Mouse (Mus musculus) liver, embryonic 15.5 days (tissue): ENCODE data around the gene Msi2. TPM values are rescaled to one million over a fixed set of nuclear protein-coding genes. Genes with fewer than 3 reads are reported as not detected.

ENCODE experiments used
- ATAC-seq: fragments of 200-750 bp; cut with Nextera tagmentation; 2 replicates; pipeline ENCODE4 v1.8.0; 2017; ENCODE audit warnings: moderate number of reproducible peaks, mild to moderate bottlenecking, moderate library complexity; ENCODE audit not compliant: insufficient read depth
- H3K27ac ChIP-seq: fragments of 300-500 bp; sonication (generic); replicated peaks from 2 replicates; pipeline ENCODE4 v1.5.1; 2015; ENCODE audit warnings: mild to moderate bottlenecking, inconsistent platforms
- H3K27me3 ChIP-seq: fragments of 300-500 bp; sonication (generic); 2 replicates; pipeline ENCODE4 v1.6.1; 2015; ENCODE audit warnings: mild to moderate bottlenecking, inconsistent platforms
- H3K36me3 ChIP-seq: fragments of 300-500 bp; sonication (generic); replicated peaks from 2 replicates; pipeline ENCODE4 v1.6.1; 2015; ENCODE audit warnings: moderate library complexity, mild to moderate bottlenecking, inconsistent platforms
- H3K4me1 ChIP-seq: fragments of 300-500 bp; sonication (generic); replicated peaks from 2 replicates; pipeline ENCODE4 v1.6.1; 2015; ENCODE audit warnings: inconsistent platforms
- H3K4me2 ChIP-seq: fragments of 300-500 bp; sonication (generic); 2 replicates; pipeline ENCODE4 v1.6.1; 2015; ENCODE audit warnings: moderate library complexity, mild to moderate bottlenecking, inconsistent platforms
- H3K4me3 ChIP-seq: fragments of 300-500 bp; sonication (generic); replicated peaks from 2 replicates; pipeline ENCODE4 v1.5.1; 2015; ENCODE audit warnings: mild to moderate bottlenecking, inconsistent platforms
- H3K9ac ChIP-seq: fragments of 300-500 bp; sonication (generic); 2 replicates; pipeline ENCODE4 v1.6.1; 2015; ENCODE audit warnings: moderate library complexity, mild to moderate bottlenecking, inconsistent platforms
- H3K9me3 ChIP-seq: fragments of 300-500 bp; sonication (generic); replicated peaks from 2 replicates; pipeline ENCODE4 v1.6.1; 2016; ENCODE audit warnings: inconsistent platforms
- WGBS: fragments of 180-500 bp; shearing (Covaris S2); methylation state at CpG from one replicate; pipeline ENCODE4 v1.1.7; 2015; ENCODE audit warnings: mixed read lengths; ENCODE audit not compliant: insufficient replicate concordance; 5-methylcytosine and 5-hydroxymethylcytosine counted together
- polyA plus RNA-seq: library from polyadenylated mRNA; unstranded; fragments of >200 nt; fragmentation: Nextera tagmentation; extraction: Ambion mirVana; gene quantifications from 2 replicates; pipeline ENCODE4 v1.2.1, GENCODE M21; 2015

Gene Msi2
- polyA plus RNA-seq, 1 experiment from 2014 or later = 3.1 TPM

DNA sequence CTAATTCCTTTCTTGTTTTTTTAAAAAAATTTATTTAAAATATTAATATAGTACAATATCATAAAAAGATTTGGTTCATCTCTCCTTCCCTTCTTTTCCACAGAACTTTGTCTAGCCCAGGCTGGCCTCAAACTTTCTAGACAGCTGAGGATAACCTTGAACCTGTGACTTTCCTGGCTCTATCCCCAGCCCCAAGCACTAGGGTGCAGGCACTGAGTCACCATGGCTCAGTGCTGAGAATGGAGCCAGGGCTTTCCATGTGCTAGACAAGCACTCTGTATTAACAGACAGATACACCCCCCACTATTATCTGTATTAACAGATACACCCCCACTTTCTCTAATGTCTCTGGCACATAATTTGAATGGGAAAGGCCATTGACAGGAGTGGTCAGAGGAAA, 249.3 kb downstream of the Msi2 start:
- Histone ChIP-seq H3K4me3 (no peak overlapping the region), H3K27me3 (no peaks in the 10 kb centered on the region)
- ATAC-seq = no peak

DNA sequence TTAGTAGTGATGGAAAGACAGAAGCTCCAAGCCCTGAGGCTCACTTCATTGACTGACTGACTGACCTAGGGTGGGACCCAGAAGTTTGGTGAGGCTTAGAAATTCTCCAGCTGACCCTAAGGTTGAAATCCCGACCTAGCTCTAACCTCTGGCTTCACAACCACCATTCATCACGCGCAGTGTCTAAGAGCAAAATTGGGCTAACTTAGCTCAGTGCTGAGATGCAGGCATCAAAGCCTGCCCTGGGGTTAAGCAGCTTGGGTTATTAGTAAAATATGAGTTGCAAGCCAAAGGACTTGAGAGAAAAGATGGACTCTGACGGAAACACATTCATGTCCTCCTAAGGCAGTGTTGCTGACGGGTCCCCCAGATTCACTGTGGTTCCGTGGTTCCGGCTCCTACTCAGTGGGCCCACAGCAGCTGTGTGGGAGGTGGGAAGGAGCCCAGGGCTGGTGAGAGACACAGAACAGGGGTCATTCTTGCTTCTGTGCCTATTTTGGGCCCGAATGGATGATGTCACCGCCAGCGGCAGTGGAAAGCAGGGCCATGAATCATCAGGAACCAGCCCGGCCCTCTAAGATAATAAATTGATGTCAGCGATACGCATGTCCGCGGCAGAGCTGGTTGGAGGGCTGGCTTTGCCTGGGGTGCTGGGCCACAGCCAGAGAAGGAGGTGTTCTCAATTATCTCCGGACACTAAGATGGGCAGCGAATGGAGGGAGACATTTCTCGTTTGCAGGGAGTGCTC, 250.6 kb downstream of the Msi2 start:
- 57% methylated on average over 18 of the region's 18 CpGs for WGBS
- H3K27ac ChIP-seq = no peak overlapping the region
- no peaks in the 10 kb centered on the region; the same call in 1 of the 2 replicates for H3K4me1 ChIP-seq
- H3K9me3 ChIP-seq = no peaks in the 10 kb centered on the region
- H3K4me3 ChIP-seq = no peak overlapping the region
- no peak for ATAC-seq
- no peak overlapping the region for H3K9ac ChIP-seq
- no peak overlapping the region for H3K4me2 ChIP-seq
- H3K27me3 ChIP-seq = no peaks in the 10 kb centered on the region
- H3K36me3 ChIP-seq = no peaks in the 10 kb centered on the region; the same call in 1 of the 2 replicates

More for the DNA sequence above, 249.3 kb downstream of the Msi2 start:
- Histone ChIP-seq H3K9me3 (no peaks in the 10 kb centered on the region), H3K4me2 (no peak overlapping the region), H3K36me3 (no peaks in the 10 kb centered on the region; the same call in 1 of the 2 replicates), H3K9ac (no peak overlapping the region), H3K27ac (no peak overlapping the region), H3K4me1 (no peaks in the 10 kb centered on the region; the same call in 1 of the 2 replicates)

DNA sequence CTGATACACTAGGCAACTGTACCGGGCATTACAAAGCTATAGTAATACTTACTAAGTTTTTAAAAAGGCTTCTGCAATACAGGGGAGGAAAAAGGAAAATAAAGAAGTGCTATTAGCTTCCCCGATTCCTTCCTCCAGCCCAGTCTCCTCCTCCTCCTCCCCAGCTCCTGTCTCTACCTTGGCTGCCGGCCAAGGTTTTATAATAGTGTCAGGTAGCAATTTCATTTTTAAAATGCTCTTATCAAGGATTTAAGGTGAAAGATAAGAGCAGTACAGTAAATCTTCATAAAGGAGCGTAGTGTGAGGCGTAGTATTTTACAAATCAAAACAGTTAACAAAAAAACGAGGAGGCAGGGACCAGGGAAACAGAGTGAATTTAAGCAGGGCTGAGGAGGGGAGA, 254.4 kb downstream of the Msi2 start:
- H3K9me3 ChIP-seq = no peaks in the 10 kb centered on the region
- no peaks in the 10 kb centered on the region for H3K4me1 ChIP-seq
- H3K27ac ChIP-seq = no peak overlapping the region
- no peaks in the 10 kb centered on the region for H3K27me3 ChIP-seq
- no peak for ATAC-seq
- WGBS = 79% methylated on average over 6 of the region's 6 CpGs
- no peak overlapping the region for H3K4me3 ChIP-seq
- H3K4me2 ChIP-seq = no peak overlapping the region
- H3K36me3 ChIP-seq = no peaks in the 10 kb centered on the region
- H3K9ac ChIP-seq = no peak overlapping the region

DNA sequence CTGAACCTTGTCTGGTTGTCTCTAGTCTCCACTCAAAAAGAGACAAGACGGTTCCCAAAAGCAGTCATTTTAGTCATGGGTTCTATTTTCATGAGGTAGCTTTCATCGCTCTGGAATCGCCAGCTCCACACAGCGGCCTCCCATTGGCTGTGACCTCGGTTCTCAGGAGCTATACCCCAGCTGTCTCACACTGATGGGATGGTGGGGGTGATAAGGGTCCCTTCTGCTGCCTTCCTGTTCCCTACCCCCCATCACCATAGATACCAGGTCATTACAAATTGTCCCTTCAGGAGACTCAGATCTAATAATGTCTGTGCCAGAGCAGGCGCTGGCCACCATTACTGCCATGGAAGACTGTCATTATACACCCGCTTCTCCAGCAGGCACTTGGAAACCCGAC, 255.5 kb downstream of the Msi2 start:
- WGBS = 78% methylated on average over 8 of the region's 8 CpGs
- Histone ChIP-seq H3K27me3 (no peaks in the 10 kb centered on the region), H3K4me2 (no peak overlapping the region), H3K36me3 (no peaks in the 10 kb centered on the region), H3K4me1 (no peaks in the 10 kb centered on the region), H3K9me3 (no peaks in the 10 kb centered on the region), H3K4me3 (no peak overlapping the region), H3K9ac (no peak overlapping the region), H3K27ac (no peak overlapping the region)
- no peak for ATAC-seq

DNA sequence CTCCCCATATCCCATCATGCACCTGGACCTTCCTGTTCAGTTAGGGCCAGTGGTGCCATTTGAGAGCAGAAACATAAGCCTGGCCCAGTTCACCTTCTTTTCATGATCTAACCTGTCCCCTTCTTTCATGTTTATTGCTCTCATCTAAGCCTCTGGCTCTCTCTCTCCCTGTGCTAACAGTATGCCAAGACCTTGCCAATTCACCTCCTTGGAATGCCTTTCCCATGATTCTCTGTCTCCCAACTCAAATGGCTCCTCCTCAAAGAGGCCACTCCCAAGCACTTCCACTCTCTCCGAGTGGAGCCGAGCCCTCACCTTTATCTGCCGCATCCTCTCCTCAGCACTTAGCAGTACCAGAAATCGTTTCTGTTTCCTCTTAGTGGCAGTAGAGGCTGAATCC, 256.7 kb downstream of the Msi2 start:
- Histone ChIP-seq H3K4me1 (no peaks in the 10 kb centered on the region), H3K9ac (no peak overlapping the region), H3K27ac (no peak overlapping the region), H3K9me3 (no peaks in the 10 kb centered on the region), H3K4me2 (no peak overlapping the region), H3K27me3 (no peaks in the 10 kb centered on the region), H3K36me3 (no peaks in the 10 kb centered on the region), H3K4me3 (no peak overlapping the region)
- no peak for ATAC-seq
- WGBS = 79% methylated on average over 4 of the region's 4 CpGs

DNA sequence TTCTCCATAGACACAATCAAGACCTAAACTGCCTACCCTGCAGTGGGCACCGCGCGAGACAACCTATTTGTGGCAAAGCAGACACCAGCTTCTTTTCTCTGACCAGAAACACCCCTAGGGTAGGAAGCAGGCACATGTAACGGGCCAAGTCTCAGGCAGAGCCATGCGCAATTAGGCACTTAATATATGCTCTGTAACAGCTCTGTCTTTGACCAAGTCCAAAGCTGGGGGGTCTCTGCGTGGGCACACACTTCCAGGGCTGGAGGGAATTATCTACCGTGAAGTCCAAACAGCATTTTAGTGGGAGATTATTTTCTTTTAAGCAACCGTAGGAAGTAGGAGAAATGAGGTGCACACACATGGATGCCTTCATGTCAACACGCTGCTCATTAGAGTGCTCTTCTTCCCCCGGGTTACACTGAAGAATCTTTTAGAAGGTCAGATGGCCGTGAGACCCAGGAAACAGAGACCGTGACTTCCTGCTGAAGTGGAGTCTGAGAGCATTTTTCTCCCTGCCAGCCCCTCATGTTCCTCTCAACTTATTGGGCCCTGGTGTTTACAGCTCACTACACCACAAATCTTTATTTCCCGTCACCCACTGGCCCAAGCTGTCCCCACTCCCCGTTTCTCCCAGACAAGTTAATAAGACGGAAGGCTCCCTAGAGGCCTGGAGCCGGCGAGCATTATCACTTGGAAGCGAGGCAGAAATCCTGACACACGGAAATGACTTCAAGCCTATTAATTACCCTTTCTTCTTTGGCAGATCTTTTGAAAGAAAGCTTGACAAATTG, 258.2 kb downstream of the Msi2 start:
- Histone ChIP-seq H3K4me2 (no peak overlapping the region), H3K9me3 (no peaks in the 10 kb centered on the region), H3K4me3 (no peak overlapping the region), H3K9ac (no peak overlapping the region), H3K36me3 (no peaks in the 10 kb centered on the region), H3K4me1 (peaks cover 13% of the 10 kb centered on the region), H3K27ac (no peak overlapping the region), H3K27me3 (no peaks in the 10 kb centered on the region)
- no peak for ATAC-seq
- WGBS = 73% methylated on average over 19 of the region's 19 CpGs

DNA sequence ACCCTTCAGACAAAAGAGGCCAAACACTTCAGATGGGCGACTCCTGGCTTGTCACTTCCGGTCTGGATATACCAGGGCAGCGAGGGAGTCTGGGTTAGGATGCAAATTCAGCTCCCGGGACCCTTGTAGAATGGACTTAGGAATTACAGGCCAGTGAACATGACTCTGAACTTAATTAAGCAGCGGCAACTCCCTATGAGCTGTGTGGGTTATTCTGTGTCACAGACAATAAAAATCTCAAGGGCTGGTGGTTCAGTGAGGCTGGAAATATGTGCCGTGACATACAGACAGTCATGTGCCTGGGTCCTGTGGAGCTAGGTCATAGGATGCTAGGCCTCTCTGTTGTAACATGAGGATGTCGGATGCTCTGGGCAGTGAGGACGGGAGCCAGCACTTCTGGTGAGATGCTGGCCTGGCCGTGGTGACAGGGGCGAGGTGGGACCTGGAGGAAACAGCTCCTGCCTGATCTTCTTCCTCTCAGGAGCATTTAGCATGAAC, 261.0 kb downstream of the Msi2 start:
- Histone ChIP-seq H3K27ac (no peak overlapping the region), H3K9me3 (no peaks in the 10 kb centered on the region), H3K4me2 (no peak overlapping the region), H3K4me3 (no peak overlapping the region), H3K4me1 (peaks cover 17% of the 10 kb centered on the region), H3K27me3 (no peaks in the 10 kb centered on the region), H3K36me3 (no peaks in the 10 kb centered on the region), H3K9ac (no peak overlapping the region)
- 68% methylated on average over 10 of the region's 10 CpGs for WGBS
- no peak for ATAC-seq

DNA sequence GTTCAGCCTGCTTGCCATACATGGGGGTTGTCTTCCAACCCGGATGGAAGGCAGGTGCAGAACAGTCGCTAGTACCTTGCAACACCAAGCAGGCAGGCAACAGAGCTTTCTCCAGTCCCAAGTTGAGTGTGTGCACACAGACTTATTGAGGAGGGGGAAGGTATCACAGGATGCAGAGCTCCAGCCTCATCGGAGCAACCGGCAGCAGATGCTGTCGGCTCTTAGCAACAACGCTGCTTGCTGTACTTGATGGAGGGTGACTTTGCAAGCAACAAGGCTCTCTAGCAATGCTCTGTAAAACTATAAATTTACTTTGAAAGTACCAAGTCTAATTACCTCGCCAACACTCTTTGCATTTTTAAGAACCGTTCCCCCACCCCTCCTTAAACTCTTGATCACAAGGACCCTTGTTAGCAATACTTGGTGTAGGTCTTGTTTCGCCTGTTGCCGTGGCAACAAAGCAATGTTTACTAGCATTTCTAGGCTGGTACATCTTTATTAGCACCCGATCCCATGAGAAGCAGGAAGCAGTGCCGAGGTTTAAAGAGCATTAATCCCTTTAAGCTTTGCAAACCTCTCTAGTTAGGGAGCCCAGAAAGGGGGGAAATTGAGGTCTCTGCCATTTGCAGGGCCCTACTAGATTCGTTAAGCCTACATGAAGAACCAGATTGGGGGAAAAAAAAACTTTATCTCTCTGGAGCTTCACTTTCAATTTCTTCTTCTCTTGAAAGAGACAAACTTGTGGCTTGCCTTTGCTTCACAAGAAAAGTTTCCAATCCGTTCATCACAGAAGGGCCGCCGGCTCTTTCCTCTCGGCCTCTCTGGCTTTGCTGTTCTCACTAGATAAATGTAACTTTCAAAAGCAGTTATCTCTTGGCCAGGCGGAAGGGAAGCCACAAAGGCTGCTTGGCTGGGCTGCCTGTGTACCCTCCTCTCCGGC, 263.2 kb downstream of the Msi2 start:
- Histone ChIP-seq H3K9me3 (no peaks in the 10 kb centered on the region), H3K4me3 (no peak overlapping the region), H3K4me1 (peaks cover 17% of the 10 kb centered on the region), H3K36me3 (no peaks in the 10 kb centered on the region), H3K27ac (no peak overlapping the region), H3K27me3 (no peaks in the 10 kb centered on the region), H3K4me2 (no peak overlapping the region), H3K9ac (no peak overlapping the region)
- WGBS = 41% methylated on average over 19 of the region's 19 CpGs
- no peak for ATAC-seq

DNA sequence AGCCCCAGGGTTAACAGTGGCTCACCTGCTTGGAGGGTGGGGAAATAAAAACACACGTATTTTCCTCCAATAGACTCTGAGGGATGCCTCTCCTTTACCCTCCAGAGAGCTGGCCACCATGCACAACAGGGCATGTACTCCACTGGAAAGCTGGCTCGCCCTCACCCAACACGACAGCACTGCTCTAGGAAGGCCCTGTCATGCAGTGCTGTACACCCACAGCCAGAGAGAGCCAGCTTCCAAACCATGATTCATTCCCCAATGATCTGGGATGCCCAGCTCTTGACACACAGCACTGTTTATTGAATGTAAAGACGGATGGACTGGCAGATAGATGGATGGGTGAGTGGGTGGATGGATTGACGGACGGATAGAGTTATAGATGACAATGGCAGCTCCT, 269.1 kb downstream of the Msi2 start:
- H3K4me3 ChIP-seq = no peak overlapping the region
- WGBS = 74% methylated on average over 6 of the region's 6 CpGs
- H3K9ac ChIP-seq = no peak overlapping the region

DNA sequence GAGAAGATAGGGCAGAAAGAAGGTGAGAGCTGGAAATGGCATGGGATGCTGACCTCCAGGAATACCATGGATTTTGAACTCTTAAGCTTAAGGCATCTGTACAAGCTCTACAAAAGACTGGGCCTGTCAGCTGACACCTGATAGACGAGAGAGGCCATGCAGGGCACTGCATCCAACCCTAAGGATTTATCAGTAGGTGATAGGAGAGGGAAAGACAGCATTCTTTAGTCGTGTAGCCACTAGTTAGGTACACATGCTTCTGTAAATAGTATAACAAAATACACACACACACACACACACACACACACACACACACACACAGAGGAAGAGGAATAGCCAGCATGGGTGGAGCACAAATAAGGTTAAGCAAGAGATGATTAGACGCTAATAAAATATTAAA, 269.7 kb downstream of the Msi2 start:
- Histone ChIP-seq H3K4me2 (no peak overlapping the region), H3K4me3 (no peak overlapping the region), H3K27me3 (no peaks in the 10 kb centered on the region), H3K27ac (no peak overlapping the region), H3K4me1 (no peaks in the 10 kb centered on the region), H3K36me3 (0 out of 2 replicates have a peak, but pooled peaks cover 3% of the 10 kb centered on the region), H3K9me3 (no peaks in the 10 kb centered on the region), H3K9ac (no peak overlapping the region)
- no peak for ATAC-seq
- WGBS = 29% methylated on average over 3 of the region's 3 CpGs

More for the DNA sequence above, 269.1 kb downstream of the Msi2 start:
- Histone ChIP-seq H3K36me3 (0 out of 2 replicates have a peak, but pooled peaks cover 3% of the 10 kb centered on the region), H3K9me3 (no peaks in the 10 kb centered on the region), H3K27me3 (no peaks in the 10 kb centered on the region), H3K4me1 (no peaks in the 10 kb centered on the region), H3K27ac (no peak overlapping the region), H3K4me2 (no peak overlapping the region)
- no peak for ATAC-seq
